8 mouse cellular contexts compared by ENCODE assay signal in genomic region chr5:140873039-140873551, GRCm38 (mm10). TPM values are rescaled to one million over a fixed set of nuclear protein-coding genes. Genes with fewer than 3 reads are reported as not detected.
DNase-seq lines count a peak whose midpoint lies in the region; ATAC-seq and TF ChIP-seq lines count a peak whose summit lies in the region.

No protein-coding gene starts in this region.

- H3K4me2 ChIP-seq in forebrain, embryonic 13.5 days, result peak overlapping the region; percentile 22
- peak overlapping the region; percentile 18; the same call in 1 of the 2 replicates for H3K4me2 ChIP-seq in limb, embryonic 14.5 days (replicated peaks; ENCODE audit: low read depth, low read length, severe bottlenecking)

- no peak overlapping the region for H3K9ac ChIP-seq in forebrain, embryonic 13.5 days
- no peak overlapping the region for H3K9ac ChIP-seq in limb, embryonic 14.5 days (ENCODE audit: low read depth, low read length, severe bottlenecking)

- no peaks in the 10 kb centered on the region for H3K36me3 ChIP-seq in heart, embryonic 10.5 days
- H3K36me3 ChIP-seq in forebrain, embryonic 13.5 days (ENCODE audit: poor library complexity, severe bottlenecking), result no peaks in the 10 kb centered on the region
- no peaks in the 10 kb centered on the region for H3K36me3 ChIP-seq in limb, embryonic 14.5 days (ENCODE audit: control insufficient read depth, insufficient read depth, low read length)

- TF ChIP-seq POLR2A in limb, embryonic 14.5 days (IDR thresholded peaks at IDR 0.05; ENCODE audit: borderline replicate concordance, extremely low read depth, insufficient read depth, insufficient read length), result no peak

- DNase-seq in heart, embryonic 10.5 days (ENCODE audit: low spot score), result no peak
- DNase-seq in heart, adult 8-10 months (ENCODE audit: low spot score), result no peak
- DNase-seq in ES-CJ7 (ENCODE audit: low read depth, low spot score), result peak; percentile 12
- DNase-seq in limb, embryonic 14.5 days (ENCODE audit: low spot score), result no peak
- peak; percentile 45 for DNase-seq in neural tube, embryonic 10.5 days (ENCODE audit: extremely low spot score, low spot score)
- no peak for DNase-seq in layer of hippocampus, postnatal 36 days
- no peak for DNase-seq in spleen, adult 12 weeks (ENCODE audit: low spot score)

- H3K4me1 ChIP-seq in heart, embryonic 10.5 days, result peaks cover 24% of the 10 kb centered on the region
- H3K4me1 ChIP-seq in forebrain, embryonic 13.5 days, result peaks cover 15% of the 10 kb centered on the region; the same call in 1 of the 2 replicates
- peaks cover 23% of the 10 kb centered on the region for H3K4me1 ChIP-seq in limb, embryonic 14.5 days (ENCODE audit: control insufficient read depth, insufficient read depth, low read length)

- H3K4me3 ChIP-seq in heart, embryonic 10.5 days, result peak overlapping the region; percentile 50
- H3K4me3 ChIP-seq in forebrain, embryonic 13.5 days, result no peak overlapping the region
- H3K4me3 ChIP-seq in limb, embryonic 14.5 days (replicated peaks; ENCODE audit: low read length), result no peak overlapping the region

- WGBS in heart, embryonic 10.5 days, result 9% methylated on average over 18 of the region's 18 CpGs
- 31% methylated on average over 18 of the region's 18 CpGs for WGBS in forebrain, embryonic 13.5 days
- 8% methylated on average over 18 of the region's 18 CpGs for WGBS in limb, embryonic 14.5 days

- H3K9me3 ChIP-seq in heart, embryonic 10.5 days, result no peaks in the 10 kb centered on the region
- H3K9me3 ChIP-seq in forebrain, embryonic 13.5 days (replicated peaks), result no peaks in the 10 kb centered on the region
- no peaks in the 10 kb centered on the region for H3K9me3 ChIP-seq in limb, embryonic 14.5 days (ENCODE audit: control insufficient read depth, low read length)

- no peak for ATAC-seq in forebrain, embryonic 13.5 days
- ATAC-seq in limb, embryonic 14.5 days (ENCODE audit: low FRiP score, low read depth), result peak; percentile 45

- H3K27me3 ChIP-seq in heart, embryonic 10.5 days (ENCODE audit: insufficient read depth, poor library complexity, severe bottlenecking), result peaks cover 7% of the 10 kb centered on the region; the same call in 1 of the 2 replicates
- peaks cover 24% of the 10 kb centered on the region for H3K27me3 ChIP-seq in forebrain, embryonic 13.5 days
- no peaks in the 10 kb centered on the region; the same call in 1 of the 2 replicates for H3K27me3 ChIP-seq in limb, embryonic 14.5 days (ENCODE audit: control insufficient read depth, insufficient read depth, low read length)

- peak overlapping the region; percentile 79 for H3K27ac ChIP-seq in heart, embryonic 10.5 days
- no peak overlapping the region for H3K27ac ChIP-seq in forebrain, embryonic 13.5 days
- no peak overlapping the region for H3K27ac ChIP-seq in limb, embryonic 14.5 days (replicated peaks; ENCODE audit: low read depth, low read length)

RNA-seq across cellular contexts. Expression of gene Gna12, which starts 42.9 kb away (rescaled TPM):
- polyA plus RNA-seq in heart, embryonic 10.5 days (2016; fragmentation: Nextera tagmentation; extraction: Ambion mirVana), result 12.5 and 17.6 TPM in 2 replicates
- total RNA-seq in heart, adult 8-10 months (2022), result 100 to 1,000 TPM; 124 to 170 (median 134) TPM
- polyA plus RNA-seq in forebrain, embryonic 13.5 days (2015; fragmentation: Nextera tagmentation; extraction: Ambion mirVana), result 11.0 and 12.6 TPM in 2 replicates
- 63.8 and 91.5 TPM in 2 replicates for polyA plus RNA-seq in limb, embryonic 14.5 days (2012; rRNA removed)
- 46.7 and 55.5 TPM in 2 replicates for polyA plus RNA-seq in limb, embryonic 14.5 days (2014; fragmentation: Nextera tagmentation; extraction: Ambion mirVana)
- total RNA-seq in layer of hippocampus, postnatal 36 days (2021), result 10 to 100 TPM; 94.9 to 97.7 TPM

Comparison
In these comparisons a context has a peak if more than half of its experiments do, and no peak if none do; other contexts are left out.
1. DNase-seq: peak in ES-CJ7 (single experiment) and neural tube, embryonic 10.5 days (single experiment); none in heart, embryonic 10.5 days (single experiment), heart, adult 8-10 months (single experiment), limb, embryonic 14.5 days (single experiment), layer of hippocampus, postnatal 36 days (0 of 2) and spleen, adult 12 weeks (single experiment).